9 mouse cellular contexts compared by ENCODE assay signal in genomic region chr4:116649411-116649810, GRCm38 (mm10). TPM values are rescaled to one million over a fixed set of nuclear protein-coding genes. Genes with fewer than 3 reads are reported as not detected.
DNase-seq lines count a peak whose midpoint lies in the region; ATAC-seq and TF ChIP-seq lines count a peak whose summit lies in the region.
"Had no signal": no experiment of that assay in that cellular context is flagged by ENCODE, and none has a peak within 500 bp of the region (broad histone marks: within the 10 kb centered on the region; RNA-seq: fewer than 3 reads in every experiment).

No protein-coding gene starts in this region.

- H3K9me3 ChIP-seq in heart, embryonic 15.5 days (replicated peaks) = no peaks in the 10 kb centered on the region
- no peaks in the 10 kb centered on the region for H3K9me3 ChIP-seq in embryonic facial prominence, embryonic 14.5 days (ENCODE audit: control insufficient read depth, low read length)
- H3K9me3 ChIP-seq in kidney, postnatal 0 days (replicated peaks; ENCODE audit: low read length) = no peaks in the 10 kb centered on the region
- H3K9me3 ChIP-seq in midbrain, embryonic 16.5 days (replicated peaks; ENCODE audit: control insufficient read depth, low read length, poor library complexity, severe bottlenecking) = no peaks in the 10 kb centered on the region

- DNase-seq in heart, adult 8-10 months (ENCODE audit: low spot score) = no peak
- no peak for DNase-seq in embryonic facial prominence, embryonic 14.5 days (ENCODE audit: low spot score)
- DNase-seq in kidney, postnatal 0 days (ENCODE audit: low spot score) = no peak
- no peak for DNase-seq in urinary bladder, postnatal 25 days (ENCODE audit: low spot score)
- no peak for DNase-seq in Muller cell, postnatal 12 days (ENCODE audit: inconsistent ontology term)
- no peak for DNase-seq in lung, adult 18-20 months
- DNase-seq: thymus, postnatal 25 days had no signal

- H3K4me2 ChIP-seq in heart, embryonic 15.5 days = peak overlapping the region; percentile 65; the same call in 1 of the 2 replicates
- peak overlapping the region; percentile 90 for H3K4me2 ChIP-seq in embryonic facial prominence, embryonic 14.5 days (ENCODE audit: low read depth, low read length)
- H3K4me2 ChIP-seq in kidney, postnatal 0 days (ENCODE audit: low read length) = peak overlapping the region; percentile 70; the same call in 1 of the 2 replicates
- peak overlapping the region; percentile 75 for H3K4me2 ChIP-seq in midbrain, embryonic 16.5 days (ENCODE audit: low read length)

- peaks cover 42% of the 10 kb centered on the region for H3K4me1 ChIP-seq in heart, embryonic 15.5 days (replicated peaks)
- H3K4me1 ChIP-seq in embryonic facial prominence, embryonic 14.5 days (ENCODE audit: control insufficient read depth, insufficient read depth, low read length) = peaks cover 9% of the 10 kb centered on the region
- H3K4me1 ChIP-seq in kidney, postnatal 0 days (replicated peaks; ENCODE audit: insufficient read depth, low read length) = peaks cover 4% of the 10 kb centered on the region; the same call in 1 of the 2 replicates
- peaks cover 34% of the 10 kb centered on the region for H3K4me1 ChIP-seq in midbrain, embryonic 16.5 days (ENCODE audit: control insufficient read depth, insufficient read depth, low read length)

- no peak for ATAC-seq in heart, embryonic 15.5 days (replicated peaks; ENCODE audit: insufficient number of reproducible peaks, insufficient read depth, low FRiP score, low read depth)
- no peak for ATAC-seq in embryonic facial prominence, embryonic 14.5 days (ENCODE audit: low read depth)
- no peak for ATAC-seq in kidney, postnatal 0 days (replicated peaks; ENCODE audit: low FRiP score, low read depth)
- no peak for ATAC-seq in midbrain, embryonic 16.5 days

- 93% methylated on average over 2 of the region's 2 CpGs for WGBS in heart, embryonic 15.5 days
- 97% methylated on average over 2 of the region's 2 CpGs for WGBS in embryonic facial prominence, embryonic 14.5 days
- 87% methylated on average over 2 of the region's 2 CpGs for WGBS in kidney, postnatal 0 days
- 96% methylated on average over 2 of the region's 2 CpGs for WGBS in midbrain, embryonic 16.5 days

- H3K4me3 ChIP-seq in heart, embryonic 15.5 days = 0 out of 2 replicates have a peak overlapping the region, but pooled peaks have one; percentile 14
- H3K4me3 ChIP-seq in embryonic facial prominence, embryonic 14.5 days (ENCODE audit: low read depth, low read length) = peak overlapping the region; percentile 79; the same call in 1 of the 2 replicates
- H3K4me3 ChIP-seq in kidney, postnatal 0 days (replicated peaks; ENCODE audit: low read depth, low read length) = no peak overlapping the region
- no peak overlapping the region for H3K4me3 ChIP-seq in midbrain, embryonic 16.5 days (ENCODE audit: low read depth, low read length)

- no peak for TF ChIP-seq CTCF in kidney, postnatal 0 days (IDR thresholded peaks at IDR 0.05; ENCODE audit: low read depth)

- no peak overlapping the region for H3K9ac ChIP-seq in heart, embryonic 15.5 days
- no peak overlapping the region for H3K9ac ChIP-seq in embryonic facial prominence, embryonic 14.5 days (ENCODE audit: low read depth, low read length)
- no peak overlapping the region for H3K9ac ChIP-seq in kidney, postnatal 0 days (ENCODE audit: low read depth, low read length)
- H3K9ac ChIP-seq in midbrain, embryonic 16.5 days (ENCODE audit: low read depth, low read length) = no peak overlapping the region

- H3K36me3 ChIP-seq in heart, embryonic 15.5 days = peaks cover 16% of the 10 kb centered on the region; the same call in 1 of the 2 replicates
- H3K36me3 ChIP-seq in embryonic facial prominence, embryonic 14.5 days (ENCODE audit: control insufficient read depth, insufficient read depth, low read length) = peaks cover 48% of the 10 kb centered on the region
- peaks cover 8% of the 10 kb centered on the region for H3K36me3 ChIP-seq in kidney, postnatal 0 days (ENCODE audit: insufficient read depth, low read length)
- H3K36me3 ChIP-seq in midbrain, embryonic 16.5 days (ENCODE audit: control insufficient read depth, insufficient read depth, low read length) = no peaks in the 10 kb centered on the region

- no peak overlapping the region for H3K27ac ChIP-seq in heart, embryonic 15.5 days
- no peak overlapping the region for H3K27ac ChIP-seq in embryonic facial prominence, embryonic 14.5 days (replicated peaks; ENCODE audit: low read depth, low read length)
- H3K27ac ChIP-seq in kidney, postnatal 0 days = no peak overlapping the region
- no peak overlapping the region for H3K27ac ChIP-seq in midbrain, embryonic 16.5 days (ENCODE audit: low read length)

- H3K27me3 ChIP-seq in heart, embryonic 15.5 days = no peaks in the 10 kb centered on the region
- H3K27me3 ChIP-seq in embryonic facial prominence, embryonic 14.5 days (replicated peaks; ENCODE audit: control insufficient read depth, insufficient read depth, low read length) = no peaks in the 10 kb centered on the region
- no peaks in the 10 kb centered on the region for H3K27me3 ChIP-seq in kidney, postnatal 0 days (ENCODE audit: insufficient read depth, low read length)
- no peaks in the 10 kb centered on the region for H3K27me3 ChIP-seq in midbrain, embryonic 16.5 days (ENCODE audit: control insufficient read depth, insufficient read depth, low read depth, low read length)

RNA-seq across cellular contexts. Expression of gene Akr1a1, which starts 2.1 kb away (rescaled TPM):
- 501 and 616 TPM in 2 replicates for polyA plus RNA-seq in heart, embryonic 15.5 days (2015; fragmentation: Nextera tagmentation; extraction: Ambion mirVana)
- 100 to 1,000 TPM; 297 to 332 (median 327) TPM for total RNA-seq in heart, adult 8-10 months (2022)
- 762 and 846 TPM in 2 replicates for polyA plus RNA-seq in embryonic facial prominence, embryonic 14.5 days (2014; fragmentation: Nextera tagmentation; extraction: Ambion mirVana)
- 966 and 1,010 TPM in 2 replicates for polyA plus RNA-seq in kidney, postnatal 0 days (2015; fragmentation: Nextera tagmentation; extraction: Ambion mirVana)
- polyA plus RNA-seq in midbrain, embryonic 16.5 days (2015; fragmentation: Nextera tagmentation; extraction: Ambion mirVana) = 661 and 697 TPM in 2 replicates

RNA-seq across cellular contexts. Expression of gene Nasp, which starts 21.7 kb away (rescaled TPM):
- 68.6 and 75.0 TPM in 2 replicates for polyA plus RNA-seq in heart, embryonic 15.5 days (2015; fragmentation: Nextera tagmentation; extraction: Ambion mirVana)
- 10 to 100 TPM; 13.3 to 18.4 (median 16.0) TPM for total RNA-seq in heart, adult 8-10 months (2022)
- 99.2 and 113 TPM in 2 replicates for polyA plus RNA-seq in embryonic facial prominence, embryonic 14.5 days (2014; fragmentation: Nextera tagmentation; extraction: Ambion mirVana)
- polyA plus RNA-seq in kidney, postnatal 0 days (2015; fragmentation: Nextera tagmentation; extraction: Ambion mirVana) = 82.7 and 89.6 TPM in 2 replicates
- 87.1 and 98.0 TPM in 2 replicates for polyA plus RNA-seq in midbrain, embryonic 16.5 days (2015; fragmentation: Nextera tagmentation; extraction: Ambion mirVana)

RNA-seq across cellular contexts. Expression of gene Prdx1, which starts 35.9 kb away (rescaled TPM):
- polyA plus RNA-seq in heart, embryonic 15.5 days (2015; fragmentation: Nextera tagmentation; extraction: Ambion mirVana) = 850 and 967 TPM in 2 replicates
- 100 to 1,000 TPM; 475 to 641 (median 529) TPM for total RNA-seq in heart, adult 8-10 months (2022)
- 1,105 and 1,130 TPM in 2 replicates for polyA plus RNA-seq in embryonic facial prominence, embryonic 14.5 days (2014; fragmentation: Nextera tagmentation; extraction: Ambion mirVana)
- polyA plus RNA-seq in kidney, postnatal 0 days (2015; fragmentation: Nextera tagmentation; extraction: Ambion mirVana) = 2,101 and 2,104 TPM in 2 replicates
- 410 and 427 TPM in 2 replicates for polyA plus RNA-seq in midbrain, embryonic 16.5 days (2015; fragmentation: Nextera tagmentation; extraction: Ambion mirVana)

RNA-seq across cellular contexts. Expression of gene Ccdc17, which starts 53.0 kb away (rescaled TPM):
- 4.3 and 4.5 TPM in 2 replicates for polyA plus RNA-seq in heart, embryonic 15.5 days (2015; fragmentation: Nextera tagmentation; extraction: Ambion mirVana)
- total RNA-seq in heart, adult 8-10 months (2022) = 1 to 10 TPM; 3.1 to 3.5 (median 3.3) TPM
- polyA plus RNA-seq in embryonic facial prominence, embryonic 14.5 days (2014; fragmentation: Nextera tagmentation; extraction: Ambion mirVana) = 4.2 and 8.0 TPM in 2 replicates
- 5.9 and 7.9 TPM in 2 replicates for polyA plus RNA-seq in kidney, postnatal 0 days (2015; fragmentation: Nextera tagmentation; extraction: Ambion mirVana)
- 5.9 and 6.0 TPM in 2 replicates for polyA plus RNA-seq in midbrain, embryonic 16.5 days (2015; fragmentation: Nextera tagmentation; extraction: Ambion mirVana)

RNA-seq across cellular contexts. Expression of gene Mmachc, which starts 58.8 kb away (rescaled TPM):
- 33.9 and 34.1 TPM in 2 replicates for polyA plus RNA-seq in heart, embryonic 15.5 days (2015; fragmentation: Nextera tagmentation; extraction: Ambion mirVana)
- 10 to 100 TPM; 61.8 to 72.5 (median 66.4) TPM for total RNA-seq in heart, adult 8-10 months (2022)
- polyA plus RNA-seq in embryonic facial prominence, embryonic 14.5 days (2014; fragmentation: Nextera tagmentation; extraction: Ambion mirVana) = 8.2 and 10.5 TPM in 2 replicates
- polyA plus RNA-seq in kidney, postnatal 0 days (2015; fragmentation: Nextera tagmentation; extraction: Ambion mirVana) = 20.3 and 21.8 TPM in 2 replicates
- 20.9 and 21.6 TPM in 2 replicates for polyA plus RNA-seq in midbrain, embryonic 16.5 days (2015; fragmentation: Nextera tagmentation; extraction: Ambion mirVana)

Comparison
In these comparisons a context has a peak if more than half of its experiments do, and no peak if none do; other contexts are left out.
1. H3K4me3 ChIP-seq: peak in heart, embryonic 15.5 days (single experiment) and embryonic facial prominence, embryonic 14.5 days (single experiment); none in kidney, postnatal 0 days (single experiment) and midbrain, embryonic 16.5 days (single experiment).
2. Peak in every context shown above with its lines, with median percentiles within 50 percentile points of each other: H3K4me2 ChIP-seq.